Mouse (Mus musculus): Measurements from ENCODE around the gene Cep128.

- TF ChIP-seq USF2 (IDR thresholded peaks at IDR 0.05; ENCODE audit: borderline replicate concordance in 1 of 2, insufficient read depth in 1 of 2, low read depth in 1 of 2, low read length in 2 of 2) (no peak), MAX (IDR thresholded peaks at IDR 0.05; ENCODE audit: low read length) (no peak), POLR2AphosphoS2 (IDR thresholded peaks at IDR 0.05; ENCODE audit: low read length) (no peak), MXI1 (IDR thresholded peaks at IDR 0.05; ENCODE audit: low read depth, low read length) (no peak), EP300 (IDR thresholded peaks at IDR 0.05; ENCODE audit: low read depth in 1 of 2, low read length in 2 of 2) (no peak), TAL1 (IDR thresholded peaks at IDR 0.05; ENCODE audit: low read length) (no peak), MAFK (IDR thresholded peaks at IDR 0.05; ENCODE audit: borderline replicate concordance, low read depth, low read length) (no peak), CTCF (IDR thresholded peaks at IDR 0.05 in 2 of 3, conservative IDR thresholded peaks at IDR 0.05 in 1 of 3; ENCODE audit: control insufficient read depth in 1 of 3, insufficient read depth in 1 of 3, low read depth in 2 of 3, low read length in 3 of 3, poor library complexity in 1 of 3, severe bottlenecking in 1 of 3) (no peak), POLR2A (IDR thresholded peaks at IDR 0.05; ENCODE audit: control insufficient read depth in 1 of 2, insufficient read depth in 1 of 2, low read depth in 1 of 2, low read length in 2 of 2, poor library complexity in 1 of 2) (no peak), USF1 (IDR thresholded peaks at IDR 0.05; ENCODE audit: low read depth, low read length) (no peak), ETS1 (IDR thresholded peaks at IDR 0.05; ENCODE audit: low read depth, low read length) (no peak), RCOR1 (IDR thresholded peaks at IDR 0.05; ENCODE audit: low read depth, low read length) (no peak), ZKSCAN1 (IDR thresholded peaks at IDR 0.05; ENCODE audit: low read depth, low read length) (no peak), E2F4 (IDR thresholded peaks at IDR 0.05; ENCODE audit: borderline replicate concordance, low read depth, low read length) (no peak)
Measured at GRCm38 (mm10) chr12:91202496-91202895, 181.7 kb downstream of the Cep128 start.
